Mouse (Mus musculus): Measurements from ENCODE around the gene 4933428G20Rik. TPM values are rescaled to one million over a fixed set of nuclear protein-coding genes. Genes with fewer than 3 reads are reported as not detected.

4933428G20Rik gene
- polyA plus RNA-seq, 1 experiment from 2014 or later: 0.89 TPM

- WGBS: 95% methylated on average over 3 of the region's 3 CpGs
- Histone ChIP-seq H3K27me3 (replicated peaks) (no peaks in the 10 kb centered on the region), H3K36me3 (peaks cover 23% of the 10 kb centered on the region), H3K4me2 (no peak overlapping the region), H3K4me1 (no peaks in the 10 kb centered on the region), H3K27ac (no peak overlapping the region), H3K9ac (no peak overlapping the region), H3K9me3 (no peaks in the 10 kb centered on the region), H3K4me3 (replicated peaks) (no peak overlapping the region)
- no peak for ATAC-seq (ENCODE audit: insufficient read depth, low FRiP score, low read depth)
Measured at GRCm38 (mm10) chr11:97492836-97493235, 7.3 kb downstream of the 4933428G20Rik start.

GRCm38 (mm10) chr11:97491640-97492039 is 8.5 kb downstream of the 4933428G20Rik start:
- Histone ChIP-seq H3K27ac (no peak overlapping the region), H3K9ac (no peak overlapping the region), H3K4me3 (replicated peaks) (no peak overlapping the region), H3K9me3 (no peaks in the 10 kb centered on the region), H3K36me3 (peaks cover 23% of the 10 kb centered on the region), H3K4me1 (no peaks in the 10 kb centered on the region), H3K27me3 (replicated peaks) (no peaks in the 10 kb centered on the region), H3K4me2 (no peak overlapping the region)
- no peak for ATAC-seq (ENCODE audit: insufficient read depth, low FRiP score, low read depth)
- WGBS: 74% methylated on average over 10 of the region's 10 CpGs

- ATAC-seq (ENCODE audit: insufficient read depth, low FRiP score, low read depth): peak; percentile 49; the same call in 1 of the 2 replicates
- H3K36me3 ChIP-seq: peaks cover 21% of the 10 kb centered on the region
- H3K27me3 ChIP-seq (replicated peaks): no peaks in the 10 kb centered on the region
- H3K4me3 ChIP-seq (replicated peaks): no peak overlapping the region
- no peak overlapping the region for H3K9ac ChIP-seq
- H3K27ac ChIP-seq: no peak overlapping the region
- WGBS: 39% methylated on average over 16 of the region's 16 CpGs
- H3K4me2 ChIP-seq: no peak overlapping the region
- no peaks in the 10 kb centered on the region for H3K4me1 ChIP-seq
- H3K9me3 ChIP-seq: no peaks in the 10 kb centered on the region
Measured at GRCm38 (mm10) chr11:97489589-97490324, 10.4 kb downstream of the 4933428G20Rik start.

- no peak overlapping the region for H3K9ac ChIP-seq
- H3K36me3 ChIP-seq: peaks cover 19% of the 10 kb centered on the region
- no peak overlapping the region for H3K4me3 ChIP-seq (replicated peaks)
- no peaks in the 10 kb centered on the region for H3K4me1 ChIP-seq
- H3K9me3 ChIP-seq: no peaks in the 10 kb centered on the region
- H3K4me2 ChIP-seq: no peak overlapping the region
- H3K27me3 ChIP-seq (replicated peaks): no peaks in the 10 kb centered on the region
- 83% methylated on average over 3 of the region's 3 CpGs for WGBS
- no peak for ATAC-seq (ENCODE audit: insufficient read depth, low FRiP score, low read depth)
- no peak overlapping the region for H3K27ac ChIP-seq
Measured at GRCm38 (mm10) chr11:97487656-97488055, 12.5 kb downstream of the 4933428G20Rik start.

GRCm38 (mm10) chr11:97485661-97486060 is 14.5 kb downstream of the 4933428G20Rik start:
- H3K4me3 ChIP-seq (replicated peaks): no peak overlapping the region
- 82% methylated on average over 8 of the region's 8 CpGs for WGBS
- no peak overlapping the region for H3K27ac ChIP-seq
- no peak overlapping the region for H3K4me2 ChIP-seq
- H3K36me3 ChIP-seq: peaks cover 9% of the 10 kb centered on the region
- no peaks in the 10 kb centered on the region for H3K27me3 ChIP-seq (replicated peaks)
- H3K4me1 ChIP-seq: no peaks in the 10 kb centered on the region
- H3K9ac ChIP-seq: no peak overlapping the region
- no peak for ATAC-seq (ENCODE audit: insufficient read depth, low FRiP score, low read depth)
- H3K9me3 ChIP-seq: no peaks in the 10 kb centered on the region

- Histone ChIP-seq H3K9me3 (no peaks in the 10 kb centered on the region), H3K9ac (no peak overlapping the region), H3K27ac (no peak overlapping the region), H3K4me3 (replicated peaks) (no peak overlapping the region), H3K4me2 (no peak overlapping the region), H3K27me3 (replicated peaks) (no peaks in the 10 kb centered on the region), H3K4me1 (no peaks in the 10 kb centered on the region), H3K36me3 (peaks cover 38% of the 10 kb centered on the region)
- no peak for ATAC-seq (ENCODE audit: insufficient read depth, low FRiP score, low read depth)
- WGBS: 76% methylated on average over 8 of the region's 8 CpGs
Measured at GRCm38 (mm10) chr11:97479824-97480223, 20.3 kb downstream of the 4933428G20Rik start.

- Histone ChIP-seq H3K4me1 (no peaks in the 10 kb centered on the region), H3K27me3 (replicated peaks) (no peaks in the 10 kb centered on the region), H3K36me3 (peaks cover 34% of the 10 kb centered on the region), H3K9me3 (no peaks in the 10 kb centered on the region), H3K4me3 (replicated peaks) (no peak overlapping the region), H3K27ac (no peak overlapping the region), H3K9ac (no peak overlapping the region), H3K4me2 (no peak overlapping the region)
- ATAC-seq (ENCODE audit: insufficient read depth, low FRiP score, low read depth): no peak
- 86% methylated on average over 10 of the region's 10 CpGs for WGBS
Measured at GRCm38 (mm10) chr11:97479085-97479484, 21.1 kb downstream of the 4933428G20Rik start.

- H3K4me2 ChIP-seq: no peak overlapping the region
- H3K4me3 ChIP-seq (replicated peaks): no peak overlapping the region
- 84% methylated on average over 6 of the region's 6 CpGs for WGBS
- H3K36me3 ChIP-seq: peaks cover 34% of the 10 kb centered on the region
- H3K9me3 ChIP-seq: no peaks in the 10 kb centered on the region
- H3K4me1 ChIP-seq: no peaks in the 10 kb centered on the region
- no peak overlapping the region for H3K9ac ChIP-seq
- H3K27me3 ChIP-seq (replicated peaks): no peaks in the 10 kb centered on the region
- no peak for ATAC-seq (ENCODE audit: insufficient read depth, low FRiP score, low read depth)
- no peak overlapping the region for H3K27ac ChIP-seq
Measured at GRCm38 (mm10) chr11:97478345-97478744, 21.8 kb downstream of the 4933428G20Rik start.

GRCm38 (mm10) chr11:97477431-97477830 is 22.7 kb downstream of the 4933428G20Rik start:
- no peak overlapping the region for H3K27ac ChIP-seq
- H3K27me3 ChIP-seq (replicated peaks): no peaks in the 10 kb centered on the region
- no peak for ATAC-seq (ENCODE audit: insufficient read depth, low FRiP score, low read depth)
- no peak overlapping the region for H3K4me3 ChIP-seq (replicated peaks)
- 74% methylated on average over 7 of the region's 7 CpGs for WGBS
- H3K9ac ChIP-seq: no peak overlapping the region
- no peaks in the 10 kb centered on the region for H3K9me3 ChIP-seq
- no peak overlapping the region for H3K4me2 ChIP-seq
- peaks cover 31% of the 10 kb centered on the region for H3K36me3 ChIP-seq
- no peaks in the 10 kb centered on the region for H3K4me1 ChIP-seq

- no peak overlapping the region for H3K27ac ChIP-seq
- peaks cover 37% of the 10 kb centered on the region for H3K36me3 ChIP-seq
- no peaks in the 10 kb centered on the region for H3K9me3 ChIP-seq
- ATAC-seq (ENCODE audit: insufficient read depth, low FRiP score, low read depth): no peak
- no peak overlapping the region for H3K4me3 ChIP-seq (replicated peaks)
- no peak overlapping the region for H3K4me2 ChIP-seq
- WGBS: 62% methylated on average over 8 of the region's 8 CpGs
- H3K27me3 ChIP-seq (replicated peaks): no peaks in the 10 kb centered on the region
- H3K9ac ChIP-seq: no peak overlapping the region
- no peaks in the 10 kb centered on the region for H3K4me1 ChIP-seq
Measured at GRCm38 (mm10) chr11:97476334-97477095, 23.6 kb downstream of the 4933428G20Rik start.

GRCm38 (mm10) chr11:97471276-97471675 is 28.9 kb downstream of the 4933428G20Rik start:
- peaks cover 52% of the 10 kb centered on the region for H3K36me3 ChIP-seq
- no peaks in the 10 kb centered on the region for H3K4me1 ChIP-seq
- 83% methylated on average over 6 of the region's 6 CpGs for WGBS

GRCm38 (mm10) chr11:97469828-97470227 is 30.3 kb downstream of the 4933428G20Rik start:
- ATAC-seq (ENCODE audit: insufficient read depth, low FRiP score, low read depth): no peak; the same call in 1 of the 2 replicates
- H3K4me1 ChIP-seq: no peaks in the 10 kb centered on the region
- no peak overlapping the region for H3K4me3 ChIP-seq (replicated peaks)
- H3K27me3 ChIP-seq (replicated peaks): no peaks in the 10 kb centered on the region
- H3K4me2 ChIP-seq: no peak overlapping the region
- WGBS: 93% methylated on average over 7 of the region's 7 CpGs
- no peak overlapping the region for H3K9ac ChIP-seq
- no peak overlapping the region for H3K27ac ChIP-seq
- H3K36me3 ChIP-seq: peaks cover 45% of the 10 kb centered on the region
- H3K9me3 ChIP-seq: no peaks in the 10 kb centered on the region

More at GRCm38 (mm10) chr11:97471276-97471675, 28.9 kb downstream of the 4933428G20Rik start:
- Histone ChIP-seq H3K27ac (no peak overlapping the region), H3K4me2 (no peak overlapping the region), H3K9me3 (no peaks in the 10 kb centered on the region), H3K9ac (no peak overlapping the region), H3K4me3 (replicated peaks) (no peak overlapping the region), H3K27me3 (replicated peaks) (no peaks in the 10 kb centered on the region)
- ATAC-seq (ENCODE audit: insufficient read depth, low FRiP score, low read depth): no peak
